Mouse (Mus musculus) skeletal muscle tissue, adult 2 months (tissue): ENCODE measurements around the gene Ifrd1.
"Not testable (repeated sequence)": the region's sequence is repeated elsewhere in the genome, so short reads cannot be mapped to it uniquely, and the experiment has no call there.

ENCODE experiments used
- DNase-seq: peaks from one replicate; pipeline ENCODE4 v3.0.0-alpha.2; 2012; ENCODE audit warnings: low read depth, low spot score

Ifrd1 gene

GRCm38 (mm10) chr12:40199302-40199701, 49.0 kb downstream of the Ifrd1 start, which contains the start of gene Lsmem1:
Lsmem1 (minus strand) TSS chr12:40199490.
- peak; percentile 78 for DNase-seq

- peak; percentile 81 for DNase-seq
Observed at GRCm38 (mm10) chr12:40198427-40198826, 49.9 kb downstream of the Ifrd1 start.

GRCm38 (mm10) chr12:40198019-40198418, 50.3 kb downstream of the Ifrd1 start:
- peak; percentile 54 for DNase-seq

GRCm38 (mm10) chr12:40197511-40197910, 50.8 kb downstream of the Ifrd1 start:
- DNase-seq, result peak; percentile 51

GRCm38 (mm10) chr12:40185474-40185873, 62.8 kb downstream of the Ifrd1 start:
- no peak for DNase-seq

GRCm38 (mm10) chr12:40177089-40177488, 71.2 kb downstream of the Ifrd1 start:
- peak; percentile 50 for DNase-seq

- no peak for DNase-seq
Observed at GRCm38 (mm10) chr12:40176158-40176557, 72.1 kb downstream of the Ifrd1 start.

GRCm38 (mm10) chr12:40175171-40175570, 73.1 kb downstream of the Ifrd1 start:
- DNase-seq, result not testable (repeated sequence)

GRCm38 (mm10) chr12:40171637-40172036, 76.7 kb downstream of the Ifrd1 start:
- no peak for DNase-seq

GRCm38 (mm10) chr12:40169675-40170074, 78.6 kb downstream of the Ifrd1 start:
- DNase-seq, result no peak

GRCm38 (mm10) chr12:40164621-40165020, 83.7 kb downstream of the Ifrd1 start:
- peak; percentile 14 for DNase-seq

- DNase-seq, result no peak
Observed at GRCm38 (mm10) chr12:40160777-40161176, 87.5 kb downstream of the Ifrd1 start.

- no peak for DNase-seq
Observed at GRCm38 (mm10) chr12:40154188-40154587, 94.1 kb downstream of the Ifrd1 start.

- DNase-seq, result peak; percentile 31
Observed at GRCm38 (mm10) chr12:40152353-40153069, 95.8 kb downstream of the Ifrd1 start.
